Mouse (Mus musculus): Measurements from ENCODE around the gene Rdh1. TPM values are rescaled to one million over a fixed set of nuclear protein-coding genes. Genes with fewer than 3 reads are reported as not detected.

Rdh1 gene
- not detected in 2 replicates for polyA plus RNA-seq (2012; ENCODE audit: insufficient read depth, insufficient read length, missing spikeins)

GRCm38 (mm10) chr10:127759181-127760110 lies at the start of gene Rdh1, which contains the start of gene Rdh16f1:
Rdh1 (plus strand) TSS chr10:127759721.
Rdh16f1 (plus strand) TSS chr10:127759787.
- no peaks in the 10 kb centered on the region for H3K4me1 ChIP-seq (ENCODE audit: control insufficient read depth, insufficient read depth, low read length)
- TF ChIP-seq POLR2A (IDR thresholded peaks at IDR 0.05; ENCODE audit: borderline replicate concordance, low read depth, low read length) (no peak), CTCF (IDR thresholded peaks at IDR 0.05; ENCODE audit: low read depth, low read length) (no peak)
- no peak within 1 kb of the TSS for H3K4me3 ChIP-seq (ENCODE audit: insufficient read depth, low read length)
- H3K27ac ChIP-seq (ENCODE audit: insufficient read depth, low read depth, low read length), result no peak within 1 kb of the TSS

GRCm38 (mm10) chr10:127710331-127710730 lies 49.2 kb upstream of the Rdh1 start:
- Histone ChIP-seq H3K27ac (ENCODE audit: insufficient read depth, low read depth, low read length) (no peak overlapping the region), H3K4me1 (ENCODE audit: control insufficient read depth, insufficient read depth, low read length) (no peaks in the 10 kb centered on the region), H3K4me3 (ENCODE audit: insufficient read depth, low read length) (no peak overlapping the region)
- TF ChIP-seq CTCF (IDR thresholded peaks at IDR 0.05; ENCODE audit: low read depth, low read length) (no peak), POLR2A (IDR thresholded peaks at IDR 0.05; ENCODE audit: borderline replicate concordance, low read depth, low read length) (no peak)

GRCm38 (mm10) chr10:127712736-127713135 lies 46.8 kb upstream of the Rdh1 start:
- no peak for TF ChIP-seq POLR2A (IDR thresholded peaks at IDR 0.05; ENCODE audit: borderline replicate concordance, low read depth, low read length)
- TF ChIP-seq CTCF (IDR thresholded peaks at IDR 0.05; ENCODE audit: low read depth, low read length), result no peak
- H3K4me3 ChIP-seq (ENCODE audit: insufficient read depth, low read length), result no peak overlapping the region
- no peak overlapping the region for H3K27ac ChIP-seq (ENCODE audit: insufficient read depth, low read depth, low read length)
- H3K4me1 ChIP-seq (ENCODE audit: control insufficient read depth, insufficient read depth, low read length), result no peaks in the 10 kb centered on the region

- TF ChIP-seq CTCF (IDR thresholded peaks at IDR 0.05; ENCODE audit: low read depth, low read length) (no peak), POLR2A (IDR thresholded peaks at IDR 0.05; ENCODE audit: borderline replicate concordance, low read depth, low read length) (no peak)
- Histone ChIP-seq H3K4me3 (ENCODE audit: insufficient read depth, low read length) (no peak overlapping the region), H3K27ac (ENCODE audit: insufficient read depth, low read depth, low read length) (no peak overlapping the region), H3K4me1 (ENCODE audit: control insufficient read depth, insufficient read depth, low read length) (no peaks in the 10 kb centered on the region)
These were observed 37.7 kb upstream of the Rdh1 start for GRCm38 (mm10) chr10:127721671-127722418.

GRCm38 (mm10) chr10:127724178-127724577 lies 35.3 kb upstream of the Rdh1 start, which contains the start of gene Tac2:
Tac2 (plus strand) TSS chr10:127724478.
- no peak for TF ChIP-seq CTCF (IDR thresholded peaks at IDR 0.05; ENCODE audit: low read depth, low read length)
- TF ChIP-seq POLR2A (IDR thresholded peaks at IDR 0.05; ENCODE audit: borderline replicate concordance, low read depth, low read length), result no peak
- no peak within 1 kb of the TSS for H3K27ac ChIP-seq (ENCODE audit: insufficient read depth, low read depth, low read length)
- H3K4me1 ChIP-seq (ENCODE audit: control insufficient read depth, insufficient read depth, low read length), result no peaks in the 10 kb centered on the region
- no peak within 1 kb of the TSS for H3K4me3 ChIP-seq (ENCODE audit: insufficient read depth, low read length)

- TF ChIP-seq POLR2A (IDR thresholded peaks at IDR 0.05; ENCODE audit: borderline replicate concordance, low read depth, low read length), result no peak
- Histone ChIP-seq H3K27ac (ENCODE audit: insufficient read depth, low read depth, low read length) (no peak overlapping the region), H3K4me1 (ENCODE audit: control insufficient read depth, insufficient read depth, low read length) (no peaks in the 10 kb centered on the region), H3K4me3 (ENCODE audit: insufficient read depth, low read length) (no peak overlapping the region)
These were observed 34.4 kb upstream of the Rdh1 start for GRCm38 (mm10) chr10:127725136-127725535.

GRCm38 (mm10) chr10:127728437-127728836 lies 31.1 kb upstream of the Rdh1 start:
- H3K4me3 ChIP-seq (ENCODE audit: insufficient read depth, low read length), result no peak overlapping the region
- TF ChIP-seq CTCF (IDR thresholded peaks at IDR 0.05; ENCODE audit: low read depth, low read length) (no peak), POLR2A (IDR thresholded peaks at IDR 0.05; ENCODE audit: borderline replicate concordance, low read depth, low read length) (no peak)
- no peak overlapping the region for H3K27ac ChIP-seq (ENCODE audit: insufficient read depth, low read depth, low read length)
- peaks cover 6% of the 10 kb centered on the region; the same call in 1 of the 2 replicates for H3K4me1 ChIP-seq (ENCODE audit: control insufficient read depth, insufficient read depth, low read length)

- peaks cover 6% of the 10 kb centered on the region; the same call in 1 of the 2 replicates for H3K4me1 ChIP-seq (ENCODE audit: control insufficient read depth, insufficient read depth, low read length)
- TF ChIP-seq CTCF (IDR thresholded peaks at IDR 0.05; ENCODE audit: low read depth, low read length) (no peak), POLR2A (IDR thresholded peaks at IDR 0.05; ENCODE audit: borderline replicate concordance, low read depth, low read length) (no peak)
- H3K4me3 ChIP-seq (ENCODE audit: insufficient read depth, low read length), result no peak overlapping the region
- H3K27ac ChIP-seq (ENCODE audit: insufficient read depth, low read depth, low read length), result no peak overlapping the region
These were observed 29.1 kb upstream of the Rdh1 start for GRCm38 (mm10) chr10:127730285-127730932.

GRCm38 (mm10) chr10:127730933-127731310 lies 28.6 kb upstream of the Rdh1 start:
- Histone ChIP-seq H3K4me1 (ENCODE audit: control insufficient read depth, insufficient read depth, low read length) (peaks cover 6% of the 10 kb centered on the region; the same call in 1 of the 2 replicates), H3K27ac (ENCODE audit: insufficient read depth, low read depth, low read length) (no peak overlapping the region), H3K4me3 (ENCODE audit: insufficient read depth, low read length) (no peak overlapping the region)
- TF ChIP-seq CTCF (IDR thresholded peaks at IDR 0.05; ENCODE audit: low read depth, low read length) (no peak), POLR2A (IDR thresholded peaks at IDR 0.05; ENCODE audit: borderline replicate concordance, low read depth, low read length) (no peak)
